Mouse (Mus musculus) MN1 (cell line): ENCODE data around the gene Cog5.

Experiments used
- DNase-seq: peaks from one replicate; pipeline ENCODE4 v3.0.0-alpha.2; 2016; ENCODE audit warnings: low spot score

Cog5 gene

DNA sequence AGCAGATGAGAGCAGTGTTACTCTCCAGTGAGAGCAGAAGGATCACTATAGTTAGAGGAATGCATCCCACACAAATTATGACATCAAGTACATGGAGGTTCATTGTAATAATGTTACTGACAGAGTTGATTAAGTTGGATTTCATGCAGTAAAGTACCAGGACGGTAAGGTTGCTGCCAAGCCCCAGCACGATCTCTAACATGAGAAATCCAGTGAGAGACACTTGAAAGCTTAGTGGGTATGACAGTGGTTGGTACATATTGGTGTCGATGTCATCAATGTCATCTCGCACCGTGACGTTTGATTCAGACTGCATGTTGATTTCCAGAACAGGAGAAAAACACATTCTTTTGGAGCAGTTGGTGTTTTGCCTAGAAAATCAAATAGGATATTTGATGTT lies 55.0 kb downstream of the Cog5 start:
- no peak for DNase-seq

DNA sequence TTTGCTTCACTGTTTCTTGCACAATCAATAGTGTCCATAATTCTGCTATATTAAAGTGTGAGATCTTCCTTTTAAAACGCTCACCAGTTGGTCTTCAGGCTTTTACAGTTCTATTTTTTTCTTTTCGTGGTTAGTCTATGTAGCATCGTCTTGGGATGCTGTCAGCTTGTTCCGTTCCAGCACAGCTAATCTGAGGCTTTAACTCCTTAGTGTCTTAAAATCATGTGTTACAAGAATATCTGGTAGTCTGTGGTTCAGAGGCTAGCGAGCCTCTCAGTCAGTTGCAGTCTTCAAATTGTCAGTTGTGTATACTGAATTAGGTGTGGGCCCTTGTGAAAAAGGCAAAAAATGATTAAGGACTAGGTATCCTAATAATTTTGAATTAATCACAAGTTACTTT lies 57.6 kb downstream of the Cog5 start:
- peak; percentile 49 for DNase-seq

DNA sequence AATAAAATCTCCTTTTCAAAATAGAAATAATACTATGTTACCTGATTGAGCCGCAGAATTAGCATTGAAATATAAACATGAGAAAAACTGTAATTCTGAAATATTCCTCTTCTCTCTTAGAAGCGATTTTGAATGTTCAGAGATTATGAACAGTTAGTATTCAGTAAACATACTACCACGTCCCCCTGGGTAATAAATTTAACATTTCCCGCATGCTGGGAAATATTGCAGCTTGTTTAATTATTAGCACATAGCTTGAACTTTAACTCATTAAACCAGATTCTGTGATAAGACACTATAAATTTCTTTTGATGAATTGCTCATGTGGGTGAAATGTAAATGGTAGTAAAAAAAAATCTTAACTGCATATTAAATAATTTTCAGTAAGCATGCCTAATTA lies 58.1 kb downstream of the Cog5 start:
- no peak for DNase-seq

DNA sequence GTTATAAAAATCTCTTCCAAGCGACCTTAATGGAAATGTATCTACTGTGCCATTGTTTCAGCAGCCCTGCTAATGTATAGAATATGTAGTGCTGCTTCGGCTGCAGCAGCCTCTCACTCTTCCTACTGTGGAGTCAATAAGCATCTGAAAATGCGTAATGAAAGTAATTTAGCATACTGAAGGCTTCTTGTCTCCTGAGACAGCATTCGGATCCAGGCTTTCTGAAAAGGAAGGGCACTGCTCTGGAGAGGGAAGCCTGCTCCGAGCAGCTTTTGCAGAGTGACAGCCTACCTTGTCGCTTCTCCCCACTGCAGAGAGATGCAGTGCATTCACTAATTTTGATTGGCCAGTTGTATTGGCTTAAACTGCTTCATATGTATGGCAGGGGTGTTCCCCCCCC lies 58.9 kb downstream of the Cog5 start, which contains the start of gene Gpr22:
Gene Gpr22, minus strand, starts transcription at position 348 of the 400 bp plus-strand sequence.
- peak; percentile 73 for DNase-seq

DNA sequence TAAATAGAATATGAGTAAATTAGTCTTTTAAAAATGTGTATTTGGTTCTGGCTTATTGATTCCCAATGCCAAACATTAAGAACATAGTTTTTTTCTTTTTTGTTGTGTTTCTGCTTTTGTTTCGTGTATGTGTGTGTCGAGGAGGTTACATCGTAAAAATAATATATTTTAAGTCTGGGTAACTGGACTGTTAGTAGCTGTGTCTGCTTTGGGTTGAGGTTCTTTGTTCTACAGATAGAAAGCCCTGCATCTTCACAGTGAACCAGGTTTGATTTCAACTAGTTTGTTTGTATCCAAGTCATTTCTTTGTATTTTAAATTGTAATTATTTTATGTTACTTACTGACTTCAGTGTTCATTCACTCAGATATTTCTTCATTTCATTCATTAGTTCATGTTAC lies 59.4 kb downstream of the Cog5 start:
- no peak for DNase-seq

DNA sequence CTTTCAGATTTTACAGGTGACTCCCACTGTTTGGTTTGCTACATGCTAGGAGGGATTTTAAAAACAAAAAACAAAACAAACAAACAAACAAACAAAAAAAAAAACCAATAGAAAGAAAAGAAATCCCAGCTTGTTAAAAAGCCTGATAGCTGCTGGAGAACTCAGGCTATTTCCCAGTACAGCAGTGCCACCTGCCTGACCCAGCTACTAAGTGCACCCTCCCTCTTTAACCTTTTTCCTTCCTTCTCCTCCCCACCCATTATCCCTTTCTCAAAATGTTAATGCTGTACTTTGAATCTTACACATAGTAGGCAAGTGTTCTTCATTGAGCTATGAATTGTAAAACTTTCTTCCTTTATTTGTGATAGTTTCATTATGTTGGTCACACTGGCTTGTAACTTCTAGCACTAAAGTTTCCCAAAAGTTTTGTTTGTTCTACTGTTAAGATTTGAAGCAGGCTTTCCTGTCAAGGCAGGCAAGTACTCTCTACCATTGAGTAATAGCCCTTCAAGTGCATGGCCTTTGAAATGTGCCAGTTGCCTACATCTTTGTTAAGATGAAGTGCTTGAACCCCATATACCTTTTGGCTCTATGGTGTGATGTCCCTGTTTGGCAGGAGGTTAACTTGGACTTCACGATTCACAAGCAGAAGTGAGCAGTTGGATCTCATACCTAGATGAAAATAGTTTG lies 65.1 kb downstream of the Cog5 start:
- DNase-seq: peak; percentile 57

DNA sequence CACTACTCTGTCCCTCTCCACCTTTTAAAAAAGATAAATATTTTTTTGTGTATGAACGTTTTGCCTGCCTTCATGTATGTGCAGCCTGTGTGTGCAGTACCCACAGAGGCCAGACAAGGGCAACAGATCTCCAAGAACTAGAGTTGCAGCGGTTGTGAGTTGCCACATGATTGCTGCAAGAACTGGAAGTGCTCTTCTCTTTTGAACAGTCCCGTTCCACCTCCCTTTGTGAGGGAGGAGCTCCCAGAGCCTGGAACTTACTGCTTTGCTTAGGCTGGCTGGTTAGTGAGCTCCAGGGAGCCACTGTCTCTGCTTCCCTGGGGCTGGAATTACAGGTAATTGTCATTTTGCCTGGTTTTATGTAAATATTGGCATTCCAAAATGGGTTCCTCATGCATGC lies 69.9 kb downstream of the Cog5 start:
- no peak for DNase-seq

DNA sequence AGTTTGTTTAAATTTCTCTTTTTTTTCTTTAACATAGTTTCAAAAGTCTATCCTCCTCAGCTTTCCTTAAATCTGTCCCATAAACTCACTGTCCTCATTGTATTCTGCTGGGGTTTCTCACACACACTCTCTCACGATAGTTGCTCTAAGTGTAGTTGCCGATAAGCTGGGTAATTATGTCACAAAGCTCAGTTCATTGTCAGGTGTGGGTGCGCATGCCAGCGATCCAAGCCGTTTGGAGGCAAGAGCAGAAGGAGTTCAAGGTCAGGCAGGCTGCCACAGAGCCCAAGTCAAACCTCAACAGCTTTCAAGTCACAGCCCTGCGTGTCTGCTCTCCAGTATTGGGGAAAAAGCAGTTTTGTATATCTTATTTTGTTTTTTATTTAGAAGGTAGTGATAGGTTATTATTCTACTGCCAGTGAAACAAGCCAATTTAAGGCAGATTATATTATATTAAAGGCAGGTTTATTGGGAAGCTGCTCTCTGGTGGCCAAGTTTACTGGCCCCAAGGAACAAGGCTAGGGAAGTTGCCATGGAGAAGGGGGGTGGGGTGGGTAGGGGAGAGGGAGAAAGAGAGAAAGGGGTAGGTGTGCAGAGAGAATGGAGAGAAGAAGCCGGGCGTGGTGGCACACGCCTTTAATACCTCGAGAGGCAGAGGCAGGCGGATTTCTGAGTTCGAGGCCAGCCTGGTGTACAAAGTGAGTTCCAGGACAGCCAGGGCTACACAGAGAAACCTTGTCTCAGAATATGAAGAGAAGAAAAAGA lies 71.0 kb downstream of the Cog5 start:
- DNase-seq: no peak

DNA sequence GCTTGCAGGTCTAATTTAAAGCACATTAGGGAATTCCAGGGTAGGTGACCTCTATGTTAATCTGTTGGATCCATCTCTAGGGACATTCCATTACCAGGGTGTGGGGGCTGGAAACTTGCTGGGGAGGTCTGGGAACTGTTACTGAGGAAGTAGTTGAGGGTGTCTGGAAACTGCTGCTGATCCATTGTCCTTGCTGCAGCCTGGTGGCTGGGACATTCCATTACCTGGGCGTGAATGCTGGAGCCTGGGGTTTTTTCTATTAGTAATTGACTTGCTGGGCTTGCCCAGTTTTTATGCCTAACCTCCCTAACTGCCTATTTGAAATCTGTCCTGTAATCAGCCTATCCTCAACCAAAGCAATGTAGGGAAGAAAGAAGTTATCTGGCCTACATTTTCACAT lies 72.0 kb downstream of the Cog5 start:
- DNase-seq: no peak

DNA sequence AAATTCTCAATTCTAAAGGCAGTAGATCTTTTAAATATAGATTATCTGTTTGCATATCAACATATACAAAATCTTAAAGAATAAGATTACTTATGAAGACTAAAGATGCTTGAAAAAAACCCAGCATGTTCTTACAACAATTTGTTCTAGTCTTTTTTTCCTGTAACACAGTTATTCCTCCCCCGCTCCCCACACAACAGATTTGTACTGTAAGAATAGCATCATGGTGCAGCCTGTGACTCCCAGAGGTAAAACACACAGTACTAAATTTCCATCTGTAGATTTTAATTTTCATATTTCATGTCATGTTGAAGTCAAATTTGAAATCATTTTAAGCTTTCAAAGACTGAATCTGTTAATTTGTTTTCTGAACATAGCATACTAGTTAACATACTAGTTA lies 75.5 kb downstream of the Cog5 start:
- DNase-seq: no peak

DNA sequence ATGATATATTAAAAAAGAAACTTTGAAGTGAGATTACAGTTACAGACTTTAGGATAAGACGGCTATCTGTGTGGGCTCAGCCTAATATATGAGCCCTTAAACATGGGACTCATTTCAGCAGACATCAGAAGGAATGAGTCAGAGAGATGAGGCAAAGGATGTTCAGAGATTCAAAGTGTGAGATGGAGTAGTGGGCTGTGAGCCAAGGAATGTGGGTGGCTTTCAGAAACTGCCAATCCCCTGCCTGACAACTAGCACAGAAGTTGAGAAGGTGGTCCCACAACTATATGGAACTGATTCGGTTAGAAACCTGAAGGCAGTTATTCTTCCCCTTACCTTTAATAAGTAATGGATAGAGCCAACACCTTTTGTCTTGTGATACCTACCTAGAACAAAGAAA lies 79.9 kb downstream of the Cog5 start:
- DNase-seq: no peak

DNA sequence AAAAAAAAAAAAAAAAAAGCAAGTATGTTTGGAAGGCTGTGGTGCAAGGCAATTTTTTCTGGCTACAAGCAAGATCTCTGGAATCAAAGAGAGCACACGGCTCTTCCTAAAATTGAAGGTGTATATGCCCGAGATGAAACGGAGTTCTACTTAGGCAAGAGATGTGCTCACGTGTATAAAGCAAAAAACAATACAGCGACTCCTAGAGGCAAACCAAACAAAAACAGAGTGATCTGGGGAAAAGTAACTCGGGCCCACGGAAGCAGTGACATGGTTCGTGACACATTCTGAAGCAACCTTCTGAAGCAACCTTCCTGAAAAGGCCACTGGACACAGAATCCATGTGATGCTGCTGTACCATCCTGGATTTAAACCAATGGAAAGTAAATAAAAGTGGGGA lies 92.6 kb downstream of the Cog5 start:
- DNase-seq: no peak

DNA sequence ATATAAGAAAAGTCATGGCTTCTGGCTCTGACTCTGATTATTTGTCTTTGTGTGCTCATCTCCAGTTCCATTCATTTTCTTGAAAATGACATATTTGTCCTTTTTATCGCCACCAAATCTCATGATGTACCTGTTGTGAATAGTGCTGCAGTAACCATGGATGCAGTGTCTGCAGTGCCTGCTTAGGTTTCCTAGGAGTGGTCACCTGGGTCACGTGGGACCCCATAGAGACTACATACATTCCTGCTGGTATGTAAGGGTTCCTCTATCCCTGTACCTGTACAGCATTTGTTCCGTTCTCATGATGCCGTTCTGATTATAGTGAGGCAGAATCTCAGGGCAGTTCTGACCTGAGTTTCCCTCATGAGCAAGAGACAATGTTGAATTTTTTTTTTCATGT lies 95.2 kb downstream of the Cog5 start:
- DNase-seq: no peak

DNA sequence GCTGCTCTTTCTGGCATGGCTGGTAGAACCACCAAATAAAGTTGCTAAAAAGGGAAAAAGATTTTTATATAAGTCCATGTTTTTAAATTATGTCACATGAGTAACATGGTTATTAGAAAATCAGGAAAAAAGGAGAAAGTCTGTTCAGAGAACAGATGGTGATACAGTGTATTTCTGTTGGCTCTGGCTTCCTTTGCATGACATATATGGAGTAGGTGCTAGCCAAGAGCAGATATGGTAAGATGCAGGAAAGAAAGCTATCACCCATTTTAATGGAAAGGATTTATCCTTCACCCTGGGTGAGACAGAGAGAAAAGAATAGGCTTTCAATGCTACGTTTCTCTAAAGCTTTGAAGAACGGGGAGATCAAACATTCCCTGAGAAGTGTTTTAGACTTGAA lies 99.8 kb downstream of the Cog5 start:
- DNase-seq: no peak

DNA sequence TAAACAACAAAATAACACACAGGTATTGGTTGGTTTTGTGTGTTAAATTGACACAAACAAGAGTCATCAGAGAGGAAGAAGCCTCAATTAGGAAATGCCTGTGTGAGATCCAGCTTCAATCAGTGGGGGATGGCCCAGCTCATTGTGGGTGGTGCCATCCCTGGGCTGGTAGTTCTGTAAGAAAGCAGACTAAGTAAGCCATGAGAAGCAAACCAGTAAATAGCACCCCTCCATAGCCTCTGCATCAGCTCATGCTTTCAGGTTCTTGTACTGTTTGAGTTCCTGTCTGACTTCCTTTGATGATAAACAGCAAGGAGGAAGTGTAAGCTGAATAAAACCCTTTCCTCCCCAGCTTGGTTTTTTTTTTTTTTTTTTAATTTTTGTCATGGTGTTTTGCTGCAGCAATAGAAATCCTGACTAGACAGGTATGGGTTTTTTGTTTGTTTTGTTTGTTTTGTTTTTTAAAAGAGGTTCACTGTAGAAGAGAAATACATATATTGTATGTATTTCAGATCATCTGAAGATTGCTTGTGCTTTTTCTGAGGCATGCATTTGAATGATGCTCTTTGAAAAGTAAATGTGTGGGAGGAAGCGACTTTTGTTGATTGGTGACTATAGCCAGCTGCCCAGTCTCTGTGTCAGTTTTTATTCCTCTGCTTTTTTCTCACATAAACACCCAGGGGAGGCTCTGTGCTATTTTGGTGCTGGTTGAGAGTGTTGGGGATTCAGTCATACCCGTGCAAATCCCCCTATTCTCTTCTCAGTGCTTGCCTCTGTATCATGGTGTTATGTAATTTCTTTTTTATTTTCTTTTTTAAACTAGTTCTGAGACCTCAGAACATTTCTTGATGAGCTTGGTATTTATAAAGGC lies 101.5 kb downstream of the Cog5 start:
- DNase-seq: no peak

DNA sequence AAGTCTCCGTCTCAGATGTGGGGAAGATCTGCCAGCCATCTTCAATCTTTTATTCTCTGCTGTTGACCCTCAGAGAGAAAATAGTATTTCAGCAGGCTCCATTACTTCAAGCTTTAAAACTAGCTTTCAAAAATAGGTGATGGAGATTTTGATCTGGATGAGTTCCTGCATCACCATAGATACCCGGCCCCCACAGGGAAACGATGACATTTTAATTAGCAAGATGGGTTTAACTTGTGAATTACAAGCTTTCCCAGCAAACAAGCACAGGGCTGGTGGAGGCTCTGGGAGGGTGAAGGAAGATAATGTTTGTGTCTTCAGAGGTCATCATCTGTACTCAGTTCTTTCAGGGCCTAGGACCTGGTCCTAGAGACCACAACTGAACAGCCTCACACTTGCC lies 118.9 kb downstream of the Cog5 start:
- DNase-seq: no peak

DNA sequence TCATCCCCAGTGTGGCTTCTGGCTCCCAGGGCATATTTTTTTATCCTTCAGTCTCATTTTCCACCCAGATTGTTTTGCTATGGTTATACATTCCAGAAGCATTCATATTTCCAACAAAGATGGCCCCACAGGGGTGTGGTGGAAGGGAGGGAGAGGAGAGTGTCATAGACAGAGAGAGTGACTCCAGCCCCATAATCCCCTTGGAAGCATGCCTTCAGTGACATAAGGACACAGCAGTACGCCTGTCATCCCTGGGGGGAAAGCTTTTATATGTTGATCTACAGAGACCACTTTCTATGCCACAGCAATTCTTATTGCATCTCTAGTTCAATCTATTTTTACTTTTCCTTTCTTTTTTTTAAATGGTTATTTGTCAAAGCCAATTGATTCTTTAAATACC lies 129.6 kb downstream of the Cog5 start:
- no peak for DNase-seq

DNA sequence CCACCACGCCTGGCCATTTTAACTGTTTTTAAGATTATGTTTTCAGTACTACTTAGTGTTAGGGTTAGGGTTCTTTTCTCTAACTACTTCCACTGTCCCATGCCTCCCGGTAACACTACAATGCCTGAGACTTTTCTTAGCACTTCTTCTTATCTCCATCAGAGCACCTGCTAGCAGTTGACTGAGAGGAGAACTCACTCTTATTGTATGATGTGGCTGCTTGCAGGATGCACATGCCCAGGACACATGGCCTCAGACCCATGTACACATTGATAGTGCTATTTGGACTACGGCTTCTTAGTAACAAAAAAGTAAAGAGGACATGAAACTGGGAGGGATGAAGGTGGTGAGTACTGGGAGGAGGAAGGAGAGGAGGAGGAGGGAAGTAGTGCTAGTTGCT lies 133.9 kb downstream of the Cog5 start:
- no peak for DNase-seq

DNA sequence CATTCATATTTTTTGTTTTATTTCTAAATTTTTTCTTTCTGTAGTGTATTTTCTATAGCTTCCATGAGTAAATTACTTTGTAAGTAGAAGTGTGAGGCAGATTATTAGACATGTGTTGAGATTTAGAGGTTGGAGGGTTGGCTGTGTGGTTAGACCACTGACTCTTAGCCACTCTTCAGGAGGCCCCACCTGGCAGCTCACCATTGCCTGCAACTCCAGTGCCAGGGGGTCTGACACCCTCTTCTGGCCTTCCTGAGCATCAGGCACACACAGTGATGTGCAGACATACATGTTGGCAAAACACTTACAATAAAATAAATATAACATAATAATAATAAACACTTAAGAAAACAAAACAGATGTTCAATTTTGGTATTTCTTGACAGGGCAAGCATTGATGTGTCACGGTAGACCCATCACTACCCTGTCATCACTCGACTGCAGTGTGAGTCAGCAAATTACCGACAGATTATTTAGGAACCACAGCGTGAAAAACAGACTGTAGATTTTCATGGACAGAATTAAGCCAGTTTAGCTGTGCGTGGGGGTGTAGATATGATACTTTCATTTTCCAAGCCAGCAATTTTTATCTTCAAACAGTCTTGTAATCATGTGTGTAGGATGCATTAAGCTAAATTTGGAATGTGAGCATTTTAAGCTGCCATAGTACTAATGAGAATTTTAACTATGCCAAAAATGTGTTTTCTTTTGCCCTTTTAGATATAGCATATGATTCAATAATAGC lies 151.9 kb downstream of the Cog5 start:
- peak; percentile 29 for DNase-seq

DNA sequence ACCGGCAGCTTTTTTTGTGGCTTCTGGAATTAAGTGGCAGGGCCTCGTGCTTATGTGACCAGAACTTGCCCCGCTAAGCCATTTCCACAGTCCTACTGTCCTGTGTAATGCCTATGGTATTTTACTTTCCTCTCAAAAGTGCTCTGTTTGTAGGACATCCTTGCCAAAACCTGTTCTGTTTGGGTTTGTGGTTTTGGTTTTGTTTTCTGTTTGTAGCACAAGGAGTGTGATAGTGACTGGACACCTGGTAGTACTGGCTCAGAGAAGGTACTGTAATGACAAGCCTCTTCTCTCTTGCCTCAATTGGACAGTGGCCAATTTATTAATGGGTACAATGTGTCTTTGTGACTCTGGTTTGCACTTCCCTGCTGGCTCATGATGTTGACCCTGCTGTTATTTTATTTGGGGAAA lies 163.4 kb downstream of the Cog5 start:
- DNase-seq: peak; percentile 14

DNA sequence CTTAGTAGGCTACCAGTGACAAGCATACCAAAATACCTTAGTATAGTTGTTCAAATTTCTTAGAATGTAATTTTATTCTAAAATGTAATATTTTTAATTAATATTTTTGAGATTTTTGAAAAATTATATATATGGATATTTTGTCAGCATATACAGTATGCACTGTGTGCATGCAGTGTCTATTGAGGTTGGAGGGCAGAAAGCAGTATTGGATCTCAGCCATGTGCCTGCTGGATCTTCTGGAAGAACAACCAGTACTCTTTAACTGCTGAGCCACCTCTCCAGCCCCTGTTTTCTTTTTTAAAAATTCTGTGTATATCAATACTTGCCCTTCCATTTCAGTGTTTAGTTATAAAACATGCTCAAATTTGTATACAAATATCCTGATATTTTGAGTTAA lies 164.4 kb downstream of the Cog5 start:
- no peak for DNase-seq

DNA sequence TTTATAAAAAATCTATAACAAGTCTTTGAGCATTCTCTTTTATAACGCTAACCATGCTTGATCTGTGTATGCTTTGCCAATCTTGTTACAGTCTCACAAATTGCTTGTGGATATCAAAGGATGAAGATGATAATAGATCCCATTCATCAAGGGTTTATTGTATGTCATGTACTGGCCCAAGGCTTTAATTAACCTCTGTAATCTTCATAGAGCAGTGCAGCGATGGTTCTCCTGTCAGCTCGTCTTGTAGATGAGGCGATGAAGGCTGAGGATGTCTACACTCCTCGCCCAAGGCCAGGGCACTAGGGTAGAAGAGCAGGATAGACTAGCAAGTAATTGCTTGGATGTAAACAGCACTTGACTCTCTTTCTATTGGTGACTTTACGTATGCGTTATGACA lies 164.9 kb downstream of the Cog5 start:
- DNase-seq: no peak
